Mouse (Mus musculus) forebrain, embryonic 16.5 days (tissue): ENCODE measurements around the gene Gm15091. TPM values are rescaled to one million over a fixed set of nuclear protein-coding genes. Genes with fewer than 3 reads are reported as not detected.
"Not testable (repeated sequence)": the region's sequence is repeated elsewhere in the genome, so short reads cannot be mapped to it uniquely, and the experiment has no call there.

Experiments used
- ATAC-seq: fragments of 200-750 bp; cut with Nextera tagmentation; 2 replicates; pipeline ENCODE4 v1.8.0; 2017; ENCODE audit warnings: mild to moderate bottlenecking, moderate library complexity
- H3K27ac ChIP-seq: fragments of 300-500 bp; sonication (generic); 2 replicates; pipeline ENCODE4 v1.5.1; 2014; ENCODE audit warnings: low read length, control low read depth
- H3K27me3 ChIP-seq: fragments of 300-500 bp; sonication (generic); replicated peaks from 2 replicates; pipeline ENCODE4 v1.6.1; 2014; ENCODE audit warnings: low read length; ENCODE audit not compliant: control insufficient read depth, insufficient read depth
- H3K36me3 ChIP-seq: fragments of 300-500 bp; sonication (generic); 2 replicates; pipeline ENCODE4 v1.6.1; 2014; ENCODE audit not compliant: control insufficient read depth, insufficient read depth
- H3K4me1 ChIP-seq: fragments of 300-500 bp; sonication (generic); replicated peaks from 2 replicates; pipeline ENCODE4 v1.6.1; 2014; ENCODE audit warnings: low read length; ENCODE audit not compliant: control insufficient read depth, insufficient read depth
- H3K4me2 ChIP-seq: fragments of 300-500 bp; sonication (generic); 2 replicates; pipeline ENCODE4 v1.6.1; 2014; ENCODE audit warnings: mild to moderate bottlenecking, low read length, control low read depth
- H3K4me3 ChIP-seq: fragments of 300-500 bp; sonication (generic); replicated peaks from 2 replicates; pipeline ENCODE4 v1.5.1; 2014; ENCODE audit warnings: mild to moderate bottlenecking, low read length, control low read depth
- H3K9ac ChIP-seq: fragments of 300-500 bp; sonication (generic); replicated peaks from 2 replicates; pipeline ENCODE4 v1.6.1; 2014; ENCODE audit warnings: low read depth, low read length, control low read depth
- H3K9me3 ChIP-seq: fragments of 300-500 bp; sonication (generic); 2 replicates; pipeline ENCODE4 v1.6.1; 2016; ENCODE audit warnings: low read length; ENCODE audit not compliant: control insufficient read depth
- WGBS: fragments of 180-500 bp; shearing (Covaris S2); extraction: QIAGEN DNeasy Blood & Tissue Kit; methylation state at CpG from one replicate; pipeline ENCODE4 v1.1.7; 2014; 5-methylcytosine and 5-hydroxymethylcytosine counted together
- polyA plus RNA-seq: library from polyadenylated mRNA; unstranded; fragments of >200 nt; fragmentation: Nextera tagmentation; extraction: Ambion mirVana; gene quantifications from 2 replicates; pipeline ENCODE4 v1.2.1, GENCODE M21; 2015

Gene Gm15091
- polyA plus RNA-seq, result not detected in 2 replicates

- ATAC-seq, H3K9ac ChIP-seq, H3K4me2 ChIP-seq, H3K4me3 ChIP-seq, H3K9me3 ChIP-seq, H3K27ac ChIP-seq, H3K4me1 ChIP-seq, H3K27me3 ChIP-seq, H3K36me3 ChIP-seq: not testable (repeated sequence)
- 76% methylated on average over 5 of the region's 6 CpGs for WGBS
Measured at GRCm38 (mm10) chrX:149941355-149941754, at the start of gene Gm15091. Gene Gm15091, plus strand, starts transcription at chrX:149941655.

Other genes starting within 250 kb of the Gm15091 start
- gene Gm15097, start 157.2 kb upstream of the Gm15091 start, polyA plus RNA-seq, result not detected in 2 replicates